Mouse (Mus musculus): ENCODE data around the gene Hnmt.
"Not testable (repeated sequence)": the region's sequence is repeated elsewhere in the genome, so short reads cannot be mapped to it uniquely, and the experiment has no call there.

Gene Hnmt

GRCm38 (mm10) chr2:24049344-24049990 is at the start of gene Hnmt:
Gene Hnmt (minus strand): TSS chr2:24049394.
- peak in 1 of 2 experiments; percentile 2 for DNase-seq (ENCODE audit: low spot score in 2 of 2)

GRCm38 (mm10) chr2:24096495-24096894 is 47.3 kb upstream of the Hnmt start, which contains the start of gene Tbpl2:
Gene Tbpl2 (minus strand): TSS chr2:24096595.
- no peak for DNase-seq (ENCODE audit: low spot score in 2 of 2)

- no peak for DNase-seq (ENCODE audit: low spot score in 2 of 2)
Measured at GRCm38 (mm10) chr2:24090921-24091320, 41.7 kb upstream of the Hnmt start.

DNA sequence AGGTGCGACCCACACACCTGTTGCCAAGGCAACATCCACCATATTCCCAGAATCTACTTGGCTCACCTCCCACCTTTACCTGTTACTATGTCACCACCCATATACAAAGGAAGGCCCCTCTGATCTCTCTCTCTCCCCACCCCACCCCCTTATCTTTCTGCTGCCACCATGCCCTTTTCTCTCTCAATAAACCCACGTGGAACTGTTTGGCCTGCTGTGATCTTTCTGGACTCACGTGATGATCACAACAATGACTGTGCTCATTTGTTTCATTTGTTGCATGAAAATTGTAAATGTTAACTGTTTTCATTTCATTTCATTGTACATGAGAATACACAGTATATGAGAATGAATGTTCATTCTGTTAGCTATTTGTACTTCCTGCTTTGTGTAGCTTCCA is 1.3 kb upstream of the Hnmt start:
- DNase-seq (ENCODE audit: low spot score in 2 of 2) = no peak

DNA sequence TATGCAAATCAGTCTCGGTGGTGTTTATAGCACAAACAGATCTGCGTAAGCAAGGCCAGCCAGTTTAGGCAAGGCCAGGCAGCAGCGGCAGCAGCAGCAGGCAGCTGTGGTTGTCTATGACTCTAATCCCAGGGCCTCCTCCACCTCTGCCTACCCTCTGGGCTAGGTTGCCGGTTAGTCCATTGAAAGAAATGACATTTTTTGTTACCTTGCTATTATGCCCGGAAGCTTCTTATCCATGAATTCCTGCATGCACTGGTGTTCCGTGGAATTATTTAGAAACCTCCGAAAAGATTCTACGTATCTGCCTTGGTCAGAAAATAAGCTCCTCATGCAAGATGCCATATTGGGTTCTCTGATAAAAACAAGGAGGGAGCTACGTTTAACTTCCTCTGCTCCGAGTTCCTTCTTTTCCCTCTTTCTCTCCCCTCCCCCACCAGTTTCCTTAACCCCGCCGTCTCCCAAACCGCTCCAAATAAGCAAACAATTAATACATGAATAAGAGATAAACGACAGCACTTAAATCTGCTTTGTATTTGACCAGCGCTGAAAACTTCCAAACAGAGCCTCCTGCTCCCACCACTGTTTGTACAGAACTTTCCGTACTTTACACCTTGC is 605 bp downstream of the Hnmt start:
- DNase-seq (ENCODE audit: low spot score in 2 of 2) = peak; percentile 58 to 63

DNA sequence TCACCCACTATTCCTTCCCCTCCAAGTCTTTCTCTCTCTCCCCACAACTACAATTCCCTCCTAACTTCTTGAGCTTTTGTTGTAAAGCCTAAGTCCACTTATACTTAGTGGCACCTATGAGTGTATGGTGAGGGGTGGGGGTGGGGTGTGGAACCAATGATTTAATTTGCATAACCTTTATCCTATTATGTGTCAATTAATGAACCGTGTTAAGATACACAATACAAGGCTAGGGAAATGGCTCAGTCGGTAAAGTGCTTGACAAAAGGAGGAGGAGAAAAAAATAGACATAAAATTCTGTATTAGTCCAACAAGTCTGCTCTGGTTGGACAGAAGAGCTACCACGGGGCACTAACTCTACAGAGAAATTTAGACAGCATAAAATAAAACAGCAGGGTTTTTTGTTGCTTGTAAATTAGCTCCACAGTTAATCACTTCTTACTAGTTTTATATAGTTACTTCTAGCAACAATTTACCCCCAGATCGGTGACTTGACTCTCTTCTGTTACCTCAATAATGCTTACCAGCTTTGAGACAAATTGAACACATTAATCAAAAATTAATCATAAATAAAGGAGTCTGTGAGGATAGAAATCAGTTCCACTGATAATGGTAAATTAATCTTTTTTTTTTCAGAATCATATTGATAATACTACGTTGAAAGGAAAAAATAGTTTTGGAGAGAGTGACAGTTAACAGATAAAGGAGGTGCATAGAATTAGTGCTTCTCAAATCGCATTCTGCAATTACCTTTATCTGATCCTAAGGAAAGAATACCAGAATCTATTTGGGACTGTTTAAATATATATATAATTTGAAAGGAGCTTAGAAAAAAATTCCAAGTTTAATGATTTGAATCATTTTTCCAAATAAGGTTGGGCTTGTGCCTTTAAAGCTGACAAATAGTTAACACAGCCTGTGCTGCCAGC is 1.4 kb downstream of the Hnmt start:
- no peak for DNase-seq (ENCODE audit: low spot score in 2 of 2)

- DNase-seq (ENCODE audit: low spot score in 2 of 2) = no peak
Measured at GRCm38 (mm10) chr2:24042901-24043300, 6.3 kb downstream of the Hnmt start.

DNA sequence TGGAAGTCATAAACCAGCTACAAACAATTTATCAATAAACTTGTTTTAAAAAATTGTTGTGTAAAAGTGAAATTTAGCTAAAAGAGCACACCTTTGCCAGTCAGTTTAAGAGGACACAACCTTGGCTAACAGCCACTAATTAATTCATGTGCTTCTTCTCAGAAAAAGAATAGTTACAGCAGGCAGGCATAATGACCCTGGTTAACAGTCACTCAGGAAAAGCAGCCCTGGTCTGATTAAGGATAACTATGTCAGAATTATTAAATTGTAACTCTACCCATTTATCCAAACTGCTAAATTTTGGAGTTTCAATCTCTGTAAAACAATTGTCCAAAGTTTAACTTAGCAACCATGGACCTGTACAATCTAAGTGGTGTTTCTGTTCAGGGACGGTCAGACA is 8.7 kb downstream of the Hnmt start:
- no peak for DNase-seq (ENCODE audit: low spot score in 2 of 2)

- DNase-seq (ENCODE audit: low spot score in 2 of 2) = not testable (repeated sequence)
Measured at GRCm38 (mm10) chr2:24019386-24019785, 29.8 kb downstream of the Hnmt start.

- no peak for DNase-seq (ENCODE audit: low spot score in 2 of 2)
Measured at GRCm38 (mm10) chr2:24018966-24019365, 30.2 kb downstream of the Hnmt start.

DNA sequence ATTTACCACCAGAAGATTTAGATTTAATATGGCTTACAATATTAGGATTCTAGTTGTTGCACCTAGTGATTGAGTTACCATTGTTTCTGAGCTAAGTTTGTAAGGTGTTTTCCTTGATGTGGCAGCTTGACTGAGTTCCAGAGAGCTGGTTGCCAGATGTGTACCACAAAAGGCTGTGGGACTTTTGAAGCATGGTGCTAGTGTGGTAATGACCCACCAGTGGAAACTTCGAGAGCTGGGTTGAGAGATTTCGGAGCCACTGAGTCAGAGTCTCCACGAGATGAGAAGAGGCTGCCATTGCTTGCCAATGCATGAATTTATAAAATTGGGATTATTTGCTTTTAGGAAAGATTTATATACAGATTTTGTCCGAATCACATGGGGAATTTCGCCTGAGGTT is 34.2 kb downstream of the Hnmt start:
- DNase-seq (ENCODE audit: low spot score in 2 of 2) = no peak

GRCm38 (mm10) chr2:23999323-23999722 is 49.9 kb downstream of the Hnmt start:
- DNase-seq (ENCODE audit: low spot score in 2 of 2) = no peak

- no peak for DNase-seq (ENCODE audit: low spot score in 2 of 2)
Measured at GRCm38 (mm10) chr2:23998836-23999235, 50.4 kb downstream of the Hnmt start.

GRCm38 (mm10) chr2:23996830-23997229 is 52.4 kb downstream of the Hnmt start:
- DNase-seq (ENCODE audit: low spot score in 2 of 2) = no peak

DNA sequence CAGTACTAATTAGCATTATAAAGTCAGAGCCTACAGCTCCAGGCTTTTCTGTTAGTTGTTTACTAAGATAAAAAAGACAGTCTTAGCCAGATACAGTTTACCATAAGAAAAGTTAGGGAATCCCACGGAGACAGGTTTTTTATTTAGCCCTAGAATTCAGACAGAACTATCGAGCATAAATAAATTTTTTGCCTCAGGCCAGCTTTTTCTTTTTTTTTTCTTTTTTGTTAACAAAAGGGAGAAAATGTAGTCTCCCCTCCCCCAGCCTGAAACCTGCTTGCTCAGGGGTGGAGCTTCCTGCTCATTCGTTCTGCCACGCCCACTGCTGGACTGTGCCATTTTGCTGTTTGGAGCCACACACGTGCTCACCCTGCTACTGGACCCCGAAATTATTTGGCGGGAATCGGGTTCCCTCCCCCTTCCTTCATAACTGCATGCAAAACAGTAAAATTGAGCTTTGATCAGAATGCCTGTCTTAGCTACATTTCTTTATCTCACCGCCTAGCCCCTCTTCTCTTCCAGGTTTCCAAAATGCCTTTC is 59.1 kb downstream of the Hnmt start:
- DNase-seq (ENCODE audit: low spot score in 2 of 2) = not testable (repeated sequence)

DNA sequence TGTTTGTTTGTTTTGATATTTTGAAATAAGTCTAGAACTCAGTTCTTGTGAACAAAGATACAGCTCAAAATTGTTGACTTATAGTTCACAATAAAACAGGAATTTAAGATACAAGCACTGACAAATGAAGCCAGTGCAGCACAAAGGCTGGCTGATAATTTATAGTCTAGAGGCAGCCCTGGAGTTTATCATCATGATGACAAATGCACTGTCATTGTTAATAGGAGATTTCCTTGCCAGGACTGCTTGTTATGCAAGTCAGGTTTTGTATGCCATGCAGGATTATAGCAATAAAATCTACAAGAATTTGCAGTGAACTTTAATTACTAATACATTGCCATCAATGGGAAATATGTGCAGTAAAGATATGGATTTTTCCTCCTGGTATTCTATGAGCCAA is 61.9 kb downstream of the Hnmt start:
- no peak for DNase-seq (ENCODE audit: low spot score in 2 of 2)

DNA sequence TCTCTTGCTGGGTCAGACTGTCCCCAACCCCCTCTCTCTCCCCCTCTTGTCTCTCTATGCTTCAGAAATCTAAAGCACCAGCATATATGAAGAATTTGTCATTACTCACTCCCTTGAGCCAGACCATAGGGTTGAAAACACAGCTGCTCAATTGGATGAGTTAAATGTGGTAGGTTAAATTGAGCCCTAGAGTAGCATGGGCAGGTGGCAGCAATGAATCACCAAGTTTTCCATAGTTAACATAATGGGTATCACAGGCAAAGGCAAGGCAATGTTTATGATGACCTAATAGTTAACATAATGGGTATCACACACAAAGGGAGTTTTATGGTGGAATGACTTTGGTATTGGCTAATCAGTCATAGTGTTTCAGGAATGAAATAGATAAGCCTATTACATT is 65.9 kb downstream of the Hnmt start:
- DNase-seq (ENCODE audit: low spot score in 2 of 2) = no peak

- no peak for DNase-seq (ENCODE audit: low spot score in 2 of 2)
Measured at GRCm38 (mm10) chr2:23982860-23983259, 66.3 kb downstream of the Hnmt start.

DNA sequence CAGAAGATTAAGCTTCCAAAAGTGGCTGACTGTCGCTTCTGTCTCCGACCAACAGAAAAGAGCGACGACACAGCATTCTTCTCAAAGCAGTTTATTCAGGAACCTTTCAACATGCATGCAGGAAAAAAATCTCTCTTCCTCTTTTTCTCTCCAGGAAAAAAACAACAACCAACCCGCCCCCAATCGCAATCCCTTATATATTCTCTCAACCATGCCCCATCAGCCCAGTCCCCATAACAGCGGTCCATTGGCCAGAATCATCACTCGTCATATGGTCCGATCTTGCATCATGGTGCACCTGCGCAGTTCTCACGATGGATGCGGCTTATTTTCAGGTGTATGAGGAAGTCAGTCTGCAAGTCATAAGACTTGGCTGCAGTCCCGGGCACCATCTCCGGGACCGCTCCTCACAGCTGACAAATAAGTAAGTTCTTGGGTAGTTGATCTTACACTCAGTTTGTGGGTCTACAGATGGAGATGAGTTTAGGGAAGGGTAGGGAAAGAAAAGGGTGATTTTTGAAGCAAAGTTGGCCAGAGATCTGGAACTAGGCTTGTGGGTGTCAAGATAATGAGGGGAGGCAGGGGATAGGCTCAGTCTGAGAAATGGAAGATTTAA is 88.4 kb downstream of the Hnmt start:
- DNase-seq (ENCODE audit: low spot score in 2 of 2) = not testable (repeated sequence)

All from heart, adult 9 months (tissue).